Mouse (Mus musculus) urinary bladder, adult 2 months (tissue): ENCODE measurements at regions not wholly inside any gene's neighbourhood (a gene's known extent, or its start where the extent isn't known, plus 50 kb on each side); places are given as distances from the start of the nearest gene placed in this dataset.
"Not testable (repeated sequence)": the region's sequence is repeated elsewhere in the genome, so short reads cannot be mapped to it uniquely, and the experiment has no call there.

Experiments
- DNase-seq: peaks from one replicate; pipeline ENCODE4 v3.0.0; 2022; ENCODE audit warnings: low spot score

DNA sequence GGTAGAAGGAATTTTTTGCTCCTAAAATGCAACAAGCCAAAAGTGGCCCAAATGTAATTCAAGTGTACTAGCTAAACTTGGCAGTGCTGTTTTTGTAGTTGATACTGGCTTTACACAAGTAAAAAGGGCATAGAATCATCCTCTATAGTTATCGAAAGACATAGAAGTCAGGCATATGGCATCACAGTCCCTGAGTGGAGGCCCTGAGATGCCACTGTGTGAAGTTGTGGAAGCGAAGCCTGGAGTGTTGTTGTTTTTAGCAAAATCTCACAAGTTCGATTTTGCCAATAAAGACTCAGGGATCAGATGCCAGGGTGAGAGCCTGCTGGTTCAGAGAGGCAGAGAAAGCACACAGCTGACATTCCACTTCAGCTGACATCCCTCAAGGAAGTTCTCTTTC lies 121.6 kb upstream of the C9orf72 start:
- no peak for DNase-seq

DNA sequence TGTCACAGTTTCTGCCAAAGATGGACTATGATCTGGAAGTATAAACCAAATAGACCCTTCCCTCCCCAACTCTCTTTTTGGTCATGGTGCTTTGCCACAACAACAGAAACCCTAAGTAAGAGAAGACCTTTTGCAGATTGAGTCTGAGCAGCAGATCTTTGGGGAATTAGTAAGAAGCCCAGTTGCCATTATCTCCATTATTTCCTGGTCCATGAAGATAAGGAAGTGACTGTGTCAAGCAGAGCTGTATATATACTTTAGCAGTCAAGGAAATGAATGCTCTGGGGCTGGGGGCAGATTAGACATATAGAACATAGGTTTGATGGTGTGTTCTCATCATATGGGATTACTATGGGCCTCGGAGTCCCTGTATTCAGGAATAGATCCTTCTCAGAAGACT lies 117.8 kb upstream of the C9orf72 start:
- DNase-seq = no peak

DNA sequence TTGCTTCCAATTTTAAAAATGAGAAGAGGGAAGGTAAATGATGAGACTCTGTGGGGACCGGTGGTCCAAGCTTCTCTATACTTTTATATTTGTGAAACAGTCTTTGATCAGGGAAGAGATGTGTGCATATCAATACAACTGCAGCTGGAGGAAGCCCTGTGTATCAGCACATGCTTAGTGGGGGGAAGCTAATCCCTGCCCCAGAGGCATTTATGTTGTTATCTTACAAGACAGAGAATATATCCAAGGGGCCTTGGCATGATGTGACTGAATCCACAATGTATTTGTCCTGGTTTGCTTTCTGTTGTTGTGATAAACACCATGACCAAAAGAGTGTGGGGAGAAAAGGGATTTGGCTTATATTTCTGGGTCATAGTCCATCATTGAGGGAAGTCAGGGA lies 105.2 kb upstream of the C9orf72 start:
- no peak for DNase-seq

DNA sequence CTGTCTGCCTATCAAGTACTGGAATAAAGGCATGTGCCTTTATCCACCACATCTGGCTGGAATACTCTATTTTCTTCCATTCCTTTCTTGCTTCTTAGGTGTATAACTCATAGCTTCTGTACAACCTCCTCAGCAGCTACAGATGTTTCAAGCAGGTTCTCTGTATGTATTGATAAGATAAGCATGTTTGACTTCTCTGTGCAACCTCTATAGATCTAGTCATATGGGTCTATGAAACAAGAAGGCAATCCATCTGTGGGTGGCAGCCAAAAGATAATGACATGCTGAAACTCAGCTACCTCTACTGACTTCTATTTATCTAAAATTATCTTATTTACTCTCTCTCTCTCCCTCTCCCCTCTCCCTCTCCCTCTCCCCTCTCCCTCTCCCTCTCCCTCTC lies 99.3 kb upstream of the C9orf72 start:
- DNase-seq = no peak

DNA sequence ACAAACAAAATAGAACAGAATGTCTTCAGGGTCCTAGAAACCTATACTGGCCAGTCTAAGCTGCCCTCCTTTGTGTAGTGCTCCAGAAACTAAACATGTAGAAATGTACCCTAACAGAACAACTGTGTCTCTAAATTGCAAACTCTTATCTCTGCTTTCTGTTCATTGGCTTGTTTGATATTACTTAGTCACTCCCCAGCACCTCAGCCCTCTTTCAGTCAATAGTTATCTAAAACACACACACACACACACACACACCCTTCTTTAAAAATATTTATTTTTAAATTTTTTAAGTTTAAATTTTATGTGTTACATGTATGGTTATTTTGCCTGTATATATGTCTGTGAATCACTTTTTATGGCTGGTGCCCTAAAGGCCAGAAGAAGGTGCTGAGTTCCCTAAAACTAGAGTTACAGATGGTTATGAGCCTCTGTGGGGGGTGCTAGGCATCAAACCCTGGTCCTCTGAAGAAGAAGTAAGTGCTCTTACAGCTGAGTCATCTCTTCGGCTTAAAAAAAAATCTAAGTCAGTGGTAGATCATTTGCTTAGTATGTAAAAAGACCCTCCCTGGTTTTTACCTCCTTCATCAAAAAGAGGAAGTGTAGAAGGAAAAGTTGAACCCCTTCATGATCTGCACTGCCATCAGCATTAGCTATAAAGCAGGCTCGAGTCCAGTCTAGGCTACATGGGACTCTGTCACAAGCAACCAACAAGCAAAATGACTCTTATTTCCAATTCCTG lies 96.6 kb upstream of the C9orf72 start:
- no peak for DNase-seq

DNA sequence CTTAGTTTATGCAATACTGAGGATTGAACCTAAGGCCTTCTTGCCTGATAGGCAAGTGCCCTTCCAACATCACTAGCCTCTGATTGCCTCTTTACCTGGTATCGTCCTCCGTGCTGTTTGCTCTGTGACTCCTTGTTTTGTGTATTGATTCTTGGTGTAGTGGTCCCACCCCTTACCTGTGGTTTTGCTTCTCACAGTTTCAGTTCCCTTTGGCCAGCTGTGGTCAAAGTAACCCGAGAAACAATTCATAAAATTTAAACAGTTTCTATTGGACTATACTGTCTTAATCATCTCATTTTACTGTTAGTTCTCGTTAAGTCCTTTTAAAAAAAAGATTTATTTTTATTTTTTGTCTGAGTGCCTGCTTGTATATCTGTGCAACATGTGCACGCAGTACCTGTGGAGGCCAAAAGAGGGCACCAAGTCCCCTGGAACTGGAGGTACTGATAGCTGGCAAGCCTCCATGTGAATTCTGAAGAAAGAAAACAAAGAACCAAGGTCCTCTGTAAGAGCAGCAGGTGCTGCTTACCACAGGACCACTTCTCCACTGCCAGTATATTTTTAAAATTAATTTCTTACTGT lies 84.5 kb upstream of the C9orf72 start:
- DNase-seq = no peak

DNA sequence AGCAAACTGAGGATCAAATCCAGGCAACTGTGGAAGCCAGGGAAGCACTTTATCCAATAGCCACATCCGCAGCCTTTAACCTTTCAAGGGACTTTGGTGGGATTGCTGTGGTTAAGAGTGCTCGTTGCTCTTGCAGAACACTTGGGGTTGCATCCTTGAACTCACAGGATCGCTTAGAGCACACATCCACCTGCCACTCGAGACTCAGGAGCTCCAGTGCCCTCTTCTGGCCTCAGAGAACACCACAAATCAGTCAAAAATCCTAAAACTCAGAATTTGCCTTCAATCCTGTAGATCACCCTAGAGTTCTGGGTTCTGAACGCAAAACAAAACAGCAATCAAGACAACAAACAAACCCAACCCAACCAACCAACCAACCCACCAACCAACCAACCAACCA lies 82.2 kb upstream of the C9orf72 start:
- no peak for DNase-seq

DNA sequence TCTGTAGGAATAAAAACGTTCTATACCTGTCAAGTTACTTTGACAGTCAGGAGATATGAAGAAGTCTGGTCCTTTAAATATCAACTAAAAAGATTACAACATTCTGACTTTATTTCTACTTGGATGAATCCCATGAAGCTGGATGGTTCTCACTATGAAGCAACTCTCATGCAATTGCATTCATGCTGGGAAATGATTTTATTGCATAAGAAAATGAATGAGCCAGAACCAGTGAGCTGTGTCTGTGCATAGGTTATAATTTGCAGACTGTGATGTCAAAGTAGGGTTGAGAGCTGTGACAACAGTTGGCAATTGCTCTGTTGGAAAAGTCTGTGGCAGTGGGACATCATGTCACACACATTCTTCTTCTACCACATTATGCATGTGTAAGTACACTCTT lies 79.2 kb upstream of the C9orf72 start:
- DNase-seq = no peak

DNA sequence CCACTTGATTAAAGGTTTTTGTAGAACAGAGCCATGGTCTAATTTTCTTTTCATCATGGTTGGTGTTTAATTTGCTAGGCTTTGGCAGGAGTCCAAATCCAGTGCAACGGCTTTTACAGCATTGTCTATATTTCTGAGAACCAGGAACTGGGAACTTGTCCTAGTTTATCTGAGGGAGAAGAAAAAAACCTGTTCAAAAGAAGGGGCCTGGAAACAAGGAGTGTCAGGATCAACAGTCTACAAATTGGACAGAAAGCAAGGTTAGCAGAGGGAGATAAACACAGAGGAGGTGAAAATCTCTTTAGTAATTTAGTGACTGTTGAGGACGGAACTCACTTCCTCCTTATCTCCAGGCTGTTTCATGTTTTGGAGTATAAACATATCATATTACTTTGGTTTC lies 74.9 kb upstream of the C9orf72 start:
- no peak for DNase-seq

DNA sequence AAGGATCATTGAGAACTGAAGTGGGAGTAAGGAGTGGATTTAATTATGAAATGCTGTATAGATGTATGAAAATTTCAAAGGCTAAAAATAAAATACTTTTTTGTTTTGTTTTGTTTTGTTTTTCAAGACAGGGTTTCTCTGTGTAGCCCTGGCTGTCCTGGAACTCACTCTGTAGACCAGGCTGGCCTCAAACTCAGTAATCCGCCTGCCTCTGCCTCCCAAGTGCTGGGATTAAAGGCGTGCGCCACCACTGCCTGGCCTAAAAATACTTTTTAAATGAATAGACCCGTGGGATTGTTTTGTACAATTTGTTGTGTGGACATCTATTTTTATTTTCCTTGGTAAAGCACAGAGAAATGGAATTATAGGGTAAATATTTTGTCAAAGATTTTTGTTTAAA lies 74.4 kb upstream of the C9orf72 start:
- DNase-seq = not testable (repeated sequence)

DNA sequence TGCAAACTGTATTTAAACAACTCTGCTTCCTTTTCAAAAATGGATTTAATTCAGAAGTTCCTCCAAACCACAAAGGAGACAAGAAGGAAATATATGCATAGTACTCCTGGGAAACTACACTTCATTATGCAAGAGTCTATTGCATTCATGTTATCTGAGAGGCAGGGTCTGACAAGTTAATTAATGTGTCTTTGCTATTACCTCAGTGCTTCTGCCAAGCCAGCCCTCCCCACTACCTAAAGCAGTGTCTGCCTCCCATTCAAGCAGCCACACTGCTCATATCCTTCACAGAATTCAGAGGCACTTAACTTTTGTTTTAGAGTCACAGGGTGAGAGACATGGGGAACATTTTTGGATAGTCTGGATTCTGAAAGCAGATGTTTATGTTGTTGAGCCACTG lies 58.6 kb upstream of the C9orf72 start:
- DNase-seq = no peak
